Mouse (Mus musculus) adrenal gland (tissue): ENCODE results near the gene Sowahc.

Experiments used
- intact Hi-C: fragments of 180-260 bp; cut with DNase I; formaldehyde crosslinking; loops from one replicate; pipeline ENCODE4 v1.15.1; 2025

The Sowahc gene

DNA sequence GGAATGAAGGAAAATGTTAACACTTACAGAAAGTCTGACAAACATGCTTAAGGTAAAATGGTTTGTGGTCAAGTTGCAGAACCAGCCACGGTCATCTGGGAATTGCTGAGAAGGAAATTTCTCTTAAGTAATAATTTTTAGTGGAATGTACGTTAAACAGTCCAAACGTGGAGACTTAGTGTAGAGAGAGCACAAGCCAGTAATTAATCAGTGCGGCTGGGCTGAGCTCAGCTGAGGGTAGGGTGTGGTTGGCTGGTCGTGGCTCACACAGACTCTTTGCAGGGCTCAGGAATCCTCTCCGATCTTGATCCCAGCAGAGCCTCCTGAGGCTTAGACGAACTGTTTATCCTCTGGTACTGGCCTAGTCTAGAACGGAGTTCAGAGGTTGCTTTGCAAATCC is 30.6 kb downstream of the Sowahc start:
- intact Hi-C loops: no loop called here

DNA sequence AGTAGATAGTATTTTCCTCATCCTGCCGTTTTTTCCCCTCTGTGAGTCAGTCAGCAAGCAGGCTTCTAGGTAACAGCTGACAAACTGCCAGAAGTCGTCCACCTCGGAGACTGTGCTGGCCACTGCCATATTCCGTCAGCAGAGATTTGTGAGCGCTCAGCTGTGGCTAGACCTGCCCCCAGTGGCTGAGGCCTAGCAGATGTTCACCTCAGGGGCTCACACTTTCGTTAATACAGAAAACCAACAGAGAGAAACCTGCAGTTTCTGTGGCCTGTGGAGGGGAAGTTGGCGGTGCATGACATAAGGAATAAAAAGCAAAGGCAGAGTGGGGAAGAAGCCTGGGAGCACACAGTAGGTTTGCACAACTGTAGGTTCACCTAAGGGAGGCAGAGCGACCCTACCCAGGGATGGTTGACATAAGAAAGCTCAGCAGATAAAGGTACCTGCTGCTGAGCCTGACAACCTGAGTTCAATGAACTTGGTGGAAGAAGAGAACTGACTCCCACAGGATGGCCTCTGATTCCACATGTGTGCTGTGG is 31.9 kb downstream of the Sowahc start:
- intact Hi-C loops: no loop called here

DNA sequence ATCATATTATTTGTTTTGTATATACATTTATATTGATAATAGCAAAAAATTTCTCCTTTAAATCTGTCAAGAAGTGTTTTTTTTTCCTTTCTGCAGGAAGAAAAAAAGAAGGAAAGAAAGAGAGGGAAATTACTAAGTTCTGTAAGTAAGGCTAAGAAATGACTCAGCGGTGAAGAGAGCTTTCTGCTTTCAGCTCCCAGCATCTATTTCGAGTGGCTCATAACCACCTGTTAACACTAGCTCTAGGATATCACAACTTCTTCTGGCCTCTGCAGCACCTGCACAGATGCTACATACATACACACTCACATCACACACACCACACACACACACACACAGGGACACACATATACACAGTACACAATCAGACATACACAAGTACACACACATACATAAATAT is 34.8 kb downstream of the Sowahc start:
- intact Hi-C loops: no loop called here

DNA sequence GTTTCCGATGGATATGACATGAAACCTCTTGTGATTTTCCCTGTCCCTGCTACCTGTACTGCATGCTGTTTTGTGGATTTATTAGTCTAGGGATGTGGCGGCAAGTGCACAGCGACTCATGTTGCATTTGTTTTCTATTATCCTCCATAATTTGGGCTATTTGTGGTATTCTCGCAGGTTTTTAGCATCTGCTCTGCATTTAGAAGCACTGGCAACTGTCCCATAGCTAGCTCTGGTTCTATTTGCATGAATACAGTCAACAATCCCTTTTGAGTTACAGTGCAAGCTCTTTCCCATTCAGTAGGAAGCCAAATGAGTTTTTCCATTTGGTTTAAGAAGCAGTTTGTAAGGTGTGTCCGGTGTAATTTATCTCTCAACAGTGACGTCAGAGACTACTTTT is 37.8 kb downstream of the Sowahc start:
- intact Hi-C loops: no loop called here

DNA sequence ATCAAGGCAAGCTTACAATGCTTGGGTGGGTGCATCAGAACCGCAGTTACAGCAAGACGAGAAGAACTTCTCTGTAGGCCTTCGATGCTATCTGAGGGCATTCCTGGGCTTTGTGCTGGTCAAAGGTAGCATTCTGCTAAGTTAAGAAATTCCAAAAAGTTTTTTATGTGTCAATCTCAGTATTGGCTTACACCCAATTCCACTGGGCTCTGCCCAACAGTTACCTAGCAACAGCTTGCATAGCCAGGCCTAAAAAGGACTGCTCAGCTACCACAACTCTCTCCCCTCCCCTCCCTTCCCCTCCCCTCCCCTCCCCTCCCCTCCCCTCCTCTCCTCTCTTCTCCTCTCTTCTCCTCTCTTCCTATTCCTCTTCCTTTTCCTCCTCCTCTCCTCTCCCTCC is 39.9 kb downstream of the Sowahc start:
- intact Hi-C loops: no loop called here

DNA sequence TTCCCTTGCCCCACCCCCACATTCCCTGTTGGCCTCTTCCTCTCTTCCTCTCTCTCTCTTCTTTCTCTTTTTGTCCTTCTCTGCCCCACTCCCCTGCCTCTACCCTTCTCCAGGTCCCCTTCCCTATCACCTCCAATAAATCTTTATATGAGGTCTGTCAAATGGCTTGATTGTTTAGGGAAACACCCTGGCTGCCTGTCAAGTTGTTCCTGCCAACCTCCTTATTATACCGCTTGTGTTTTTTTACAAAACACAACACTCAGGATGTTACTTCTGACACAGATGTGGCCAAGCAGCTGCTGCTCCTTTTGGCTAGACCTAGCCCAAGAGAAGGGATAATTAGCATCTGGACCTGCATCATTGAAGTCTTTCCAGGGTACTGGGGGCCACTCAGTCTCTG is 40.3 kb downstream of the Sowahc start:
- intact Hi-C loops: no loop called here

DNA sequence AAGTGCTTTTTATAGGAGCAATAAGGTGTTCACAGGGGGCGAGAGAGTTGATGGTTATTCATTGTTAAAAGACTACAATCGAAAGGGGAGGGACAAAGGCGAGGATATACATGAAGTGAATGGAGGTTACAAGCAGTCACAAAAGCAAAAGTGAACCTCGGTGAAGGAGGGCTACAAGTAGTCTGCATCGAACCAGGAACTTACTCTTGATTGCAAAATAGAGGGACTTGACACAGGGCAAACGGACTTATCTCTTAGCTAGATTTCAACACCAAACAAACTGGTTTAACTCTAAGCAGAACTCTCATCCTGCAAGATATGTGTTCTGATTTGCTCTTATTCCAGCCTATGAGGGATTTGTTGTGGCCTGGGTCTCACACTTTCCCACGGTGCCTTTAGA is 41.2 kb downstream of the Sowahc start:
- intact Hi-C loops: no loop called here

DNA sequence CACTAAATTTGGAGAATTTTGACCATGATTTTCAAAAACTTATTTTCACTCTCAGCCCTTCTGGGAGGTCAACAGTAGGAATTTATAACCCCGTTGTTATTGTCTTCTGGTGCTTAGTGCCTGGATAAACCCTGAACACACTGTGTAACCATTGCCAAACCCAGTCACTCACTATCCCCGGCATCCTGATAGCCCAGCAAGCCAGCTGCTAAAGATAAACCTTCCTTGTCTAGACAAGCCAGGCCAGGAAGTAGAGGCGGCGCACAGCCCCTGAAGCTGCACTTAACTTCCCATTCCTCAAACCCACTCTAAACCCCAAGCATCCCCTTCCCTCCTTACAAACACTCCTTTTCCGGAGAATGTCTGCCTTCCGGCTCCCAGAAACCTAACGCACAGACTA is 43.3 kb downstream of the Sowahc start:
- intact Hi-C loops: no loop called here

DNA sequence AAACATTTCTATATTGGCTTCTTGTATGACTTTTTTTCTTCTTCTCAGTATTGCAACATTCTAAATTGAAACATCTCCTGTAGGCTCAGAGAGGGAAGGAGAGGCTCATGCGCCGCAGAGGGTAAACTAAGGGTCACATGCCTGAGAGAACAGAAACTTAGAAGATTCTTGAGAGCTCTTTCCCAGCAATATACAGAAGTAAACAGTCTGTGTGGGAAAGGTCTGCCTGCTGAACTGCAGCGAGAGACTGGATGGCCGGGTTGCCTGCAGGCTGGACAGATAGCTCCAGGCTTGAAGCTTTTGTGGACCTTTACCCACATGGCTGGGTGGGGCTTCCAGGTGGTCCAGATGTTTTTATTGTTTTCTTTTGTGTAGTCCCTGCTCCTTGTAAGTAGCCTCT is 43.9 kb downstream of the Sowahc start:
- intact Hi-C loops: no loop called here

DNA sequence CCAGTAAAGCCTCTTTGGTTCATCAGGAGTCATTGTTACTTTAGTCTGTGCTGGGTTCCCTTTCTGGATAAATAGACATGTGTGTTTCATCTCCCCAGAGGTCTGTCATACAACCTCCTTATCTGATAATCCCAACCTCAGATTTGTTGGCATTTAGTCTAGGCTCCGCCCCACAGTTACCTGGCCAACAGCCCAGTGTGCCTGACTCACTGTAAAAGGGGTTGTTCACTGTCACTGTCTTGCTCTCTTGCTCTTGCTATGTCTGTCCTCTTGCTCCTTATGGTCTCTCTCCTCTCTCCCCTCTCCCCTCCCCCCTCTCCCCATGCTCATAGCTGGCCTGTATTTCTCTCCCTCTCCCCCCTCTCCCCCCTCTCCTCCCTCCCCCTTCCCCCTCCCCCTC is 44.3 kb downstream of the Sowahc start:
- intact Hi-C loops: no loop called here

DNA sequence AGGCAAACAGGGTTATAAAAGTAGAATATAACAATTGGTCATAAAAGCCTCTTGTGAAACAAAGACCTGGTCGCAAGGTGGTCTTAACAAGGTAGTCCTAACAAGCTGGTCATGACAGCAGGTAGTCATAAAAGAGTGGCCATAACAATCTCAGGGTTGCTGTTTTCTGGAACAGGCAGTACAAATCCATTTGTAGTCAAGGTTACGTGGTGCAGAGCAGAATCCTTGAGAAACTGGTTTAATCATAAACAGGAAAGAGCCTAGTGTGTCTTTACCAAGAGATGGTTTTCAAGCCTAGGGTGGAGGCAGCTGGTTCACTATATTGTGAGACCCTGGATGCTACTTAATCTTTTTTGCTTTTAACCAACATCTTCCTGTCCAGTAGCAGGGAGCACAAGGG is 45.5 kb downstream of the Sowahc start:
- intact Hi-C loops: no loop called here

DNA sequence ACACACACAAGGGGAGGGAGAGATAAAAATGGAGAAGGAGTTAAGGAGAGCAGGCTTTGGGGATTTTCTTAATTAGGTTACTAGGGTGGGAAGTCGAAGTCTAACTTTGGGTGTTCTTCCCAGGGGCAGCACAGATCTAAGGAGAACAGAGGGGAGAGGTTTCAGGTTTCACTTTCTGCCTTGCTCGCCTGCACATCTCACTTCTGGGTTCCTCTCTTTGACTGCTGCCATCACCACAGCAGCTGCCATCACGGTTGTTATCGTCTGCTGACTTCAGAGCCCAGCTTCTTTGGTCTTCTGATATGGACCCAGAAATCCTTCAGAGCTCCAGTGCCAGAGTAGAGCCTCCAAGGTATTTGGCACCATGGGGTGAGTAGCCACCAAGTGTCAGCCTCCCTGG is 46.4 kb downstream of the Sowahc start:
- intact Hi-C loops: no loop called here

DNA sequence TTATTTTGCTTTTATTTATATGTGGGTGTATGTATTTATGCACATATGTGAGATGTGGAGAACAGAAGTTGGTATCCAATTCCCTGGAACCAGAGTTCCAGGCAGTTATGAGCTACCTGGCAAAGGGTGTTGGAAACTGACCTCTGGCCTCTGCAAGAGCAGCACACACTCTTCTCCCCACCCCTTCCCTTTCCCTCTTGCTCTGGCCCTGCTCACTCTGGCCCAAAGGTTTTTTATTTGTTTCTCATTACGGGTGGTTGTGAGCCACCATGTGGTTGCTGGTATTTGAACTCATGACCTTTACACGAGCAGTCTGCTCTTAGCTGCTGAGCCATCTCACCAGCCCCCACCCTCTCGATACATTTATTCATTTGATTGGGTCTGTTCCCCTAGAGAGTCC is 47.0 kb downstream of the Sowahc start:
- intact Hi-C loops: no loop called here

DNA sequence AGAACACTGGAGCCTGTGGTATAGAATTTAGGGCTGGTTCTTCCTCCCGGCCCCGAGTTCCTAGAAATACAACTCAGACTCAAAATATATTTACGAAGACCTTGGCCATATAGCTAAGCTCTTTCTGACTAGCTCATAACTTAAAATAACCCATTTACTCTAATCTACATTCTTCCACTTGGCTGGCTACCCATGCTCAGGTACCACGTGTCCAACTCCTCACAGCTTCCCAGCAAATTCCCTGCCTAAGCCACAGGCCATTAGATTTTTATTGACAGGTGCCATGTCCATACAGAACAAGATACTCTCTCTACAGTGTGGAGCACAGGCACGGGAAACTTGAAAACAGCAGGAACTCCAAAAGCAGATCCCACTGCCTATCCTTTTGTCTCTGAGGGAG is 54.0 kb downstream of the Sowahc start:
- intact Hi-C loops: no loop called here
